Mouse (Mus musculus) Patski (cell line): ENCODE results near the gene Lrmda. TPM values are rescaled to one million over a fixed set of nuclear protein-coding genes. Genes with fewer than 3 reads are reported as not detected.

Experiments used
- ATAC-seq: fragments of 100-300 bp; one replicate; pipeline ENCODE4 v1.8.0; 2021
- CTCF ChIA-PET: fragments of 350-600 bp; sonication (Branson Sonifier 250); formaldehyde crosslinking; loops from one replicate; lab custom pipeline; 2022; ENCODE audit warnings: inconsistent platforms; lab: Charles Lee
- POLR2A ChIA-PET: fragments of 350-600 bp; sonication (Branson Sonifier 250); formaldehyde crosslinking; loops from one replicate; lab custom pipeline; 2022; ENCODE audit warnings: antibody characterized with exemption, inconsistent platforms; lab: Charles Lee
- DNase-seq: peaks from one replicate; pipeline ENCODE4 v3.0.0-alpha.2; 2011; ENCODE audit warnings: low read depth, low spot score
- H3K27me3 ChIP-seq: fragments of 371-371 bp; one replicate; pipeline ENCODE4 v1.5.1; 2021
- CTCF ChIP-seq: fragments of 100-300 bp; IDR thresholded peaks from one replicate; pipeline ENCODE4 v1.5.1; 2021
- in situ Hi-C: fragments of 300-500 bp; cut with MboI; formaldehyde crosslinking; loops from 3 replicates; pipeline ENCODE4 v1.11.1; 2018; ENCODE audit warnings: low pct_unique_long_range_greater_than_20kb, mixed read lengths
- polyA plus RNA-seq: library from polyadenylated mRNA; unstranded; gene quantifications from one replicate; pipeline ENCODE4 v1.2.3, GENCODE M21; 2021

Lrmda gene
- polyA plus RNA-seq, 1 experiment from 2014 or later = 0.26 TPM

DNA sequence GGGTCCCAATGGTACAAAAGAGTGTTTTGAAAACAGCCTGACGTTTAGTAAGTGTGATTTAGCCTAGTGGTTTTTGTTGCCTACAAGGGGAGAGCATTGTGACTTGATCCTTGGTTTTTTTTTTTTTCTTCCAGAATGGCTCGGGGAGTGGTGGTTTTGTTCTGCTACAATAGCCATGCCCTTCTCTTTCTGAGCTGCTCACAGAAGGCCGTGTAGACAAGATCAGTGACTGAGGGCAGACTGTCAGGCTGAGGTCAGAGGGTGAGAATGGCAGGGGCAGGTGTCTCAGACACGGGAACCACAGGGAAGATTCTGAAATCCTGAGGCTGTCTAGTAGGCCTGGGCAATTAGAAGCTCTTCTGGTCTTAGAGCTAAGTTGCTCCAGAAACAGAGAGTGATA is 323.8 kb downstream of the Lrmda start:
- in situ Hi-C loops = no loop called here
- ATAC-seq (no peak), DNase-seq (no peak)
- POLR2A ChIA-PET = interaction anchor here (0.5 kb wide), 1 partner anchor 131 kb away, joined by 3 read pairs; no protein-coding TSS in a partner anchor
- CTCF ChIA-PET = interaction anchor here (0.8 to 1.2 kb wide), 2 partner anchors 12 to 15 kb away, joined by 3 read pairs; no protein-coding TSS in a partner anchor
- peaks cover 14% of the 10 kb centered on the region for H3K27me3 ChIP-seq
- TF ChIP-seq CTCF = no peak

DNA sequence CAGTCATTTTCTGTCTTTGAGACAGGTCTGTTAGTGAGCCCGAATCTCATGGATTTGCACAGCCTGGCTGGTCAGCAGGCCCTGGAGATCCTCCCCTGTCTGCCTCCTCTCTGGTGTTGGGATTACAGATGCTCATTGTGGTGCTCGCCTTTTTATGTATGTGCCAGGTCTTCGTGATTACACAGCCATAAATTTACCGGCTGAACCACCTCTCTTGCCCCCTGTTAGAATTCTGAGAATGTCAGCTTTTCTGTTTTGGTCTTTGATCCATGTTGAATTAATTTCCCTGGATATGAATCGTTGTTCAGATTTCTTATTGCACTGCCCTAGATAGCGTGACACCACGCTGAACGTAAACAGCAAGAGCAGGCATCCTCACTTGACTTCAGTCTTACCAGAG is 325.7 kb downstream of the Lrmda start:
- ChIA-PET POLR2A (no interaction called here), CTCF (no interaction called here)
- no peak for DNase-seq
- TF ChIP-seq CTCF = no peak
- peaks cover 14% of the 10 kb centered on the region for H3K27me3 ChIP-seq
- in situ Hi-C loops = no loop called here
- ATAC-seq = no peak

DNA sequence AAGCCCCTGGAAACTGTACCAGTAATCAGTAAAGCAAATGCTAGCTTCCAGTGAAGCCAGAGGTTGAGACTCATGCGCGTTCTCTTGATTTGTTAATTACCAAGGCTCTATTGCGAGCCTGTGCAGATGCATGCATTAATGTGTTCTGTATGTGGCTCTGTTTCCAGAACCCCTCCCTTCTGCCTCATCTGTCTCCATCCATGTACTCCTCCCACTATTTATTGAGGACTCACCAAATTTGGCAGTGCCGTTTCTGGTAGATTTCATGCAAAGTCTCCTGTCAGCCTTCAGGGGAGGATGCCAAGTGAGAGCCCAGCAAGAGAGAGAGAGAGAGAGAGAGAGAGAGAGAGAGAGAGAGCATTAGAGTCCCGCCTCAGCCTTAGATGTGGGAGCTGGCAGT is 334.1 kb downstream of the Lrmda start:
- DNase-seq (no peak), ATAC-seq (no peak)
- TF ChIP-seq CTCF = no peak
- ChIA-PET CTCF (no interaction called here), POLR2A (no interaction called here)
- in situ Hi-C loops = no loop called here
- no peaks in the 10 kb centered on the region for H3K27me3 ChIP-seq

DNA sequence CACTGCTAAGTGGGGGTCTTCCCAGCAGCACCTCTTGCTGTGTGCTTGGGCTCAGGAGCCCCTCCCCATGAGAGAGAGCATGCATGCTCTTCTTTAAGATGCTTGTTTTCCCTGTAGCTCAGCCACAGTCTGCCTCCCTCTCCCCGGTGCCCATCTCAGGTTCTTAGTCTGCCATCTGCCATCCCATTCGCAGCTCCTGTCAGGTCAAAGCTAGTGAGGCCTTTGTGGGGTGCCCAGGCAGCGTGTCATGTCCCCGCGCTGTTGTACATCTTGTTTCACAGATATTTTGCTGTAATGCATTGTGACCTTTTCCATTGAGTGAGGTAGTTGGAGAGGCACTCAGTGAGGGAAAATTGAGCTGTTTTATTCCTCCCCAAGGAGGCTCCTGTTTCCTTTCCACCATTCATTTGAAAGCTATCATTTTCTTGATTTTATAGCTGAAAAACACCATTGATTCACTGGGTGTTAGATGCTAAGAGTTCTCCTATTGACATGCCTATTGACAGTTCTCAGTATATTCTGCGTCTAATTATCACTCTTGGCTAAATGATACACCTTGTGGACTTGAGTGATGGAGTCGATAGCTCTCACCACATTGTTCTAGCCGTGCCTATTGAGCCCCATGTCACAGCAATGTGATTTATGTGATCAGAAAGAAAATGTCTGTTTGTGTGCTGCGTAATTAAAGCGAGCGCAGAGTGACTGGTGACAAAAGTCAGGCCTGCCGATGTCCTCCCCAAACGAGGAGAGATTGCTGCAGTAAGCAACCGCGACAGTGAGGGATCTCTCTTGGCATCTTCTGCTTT is 335.5 kb downstream of the Lrmda start:
- no peaks in the 10 kb centered on the region for H3K27me3 ChIP-seq
- TF ChIP-seq CTCF = no peak
- POLR2A ChIA-PET = no interaction called here
- in situ Hi-C loops = no loop called here
- CTCF ChIA-PET = interaction anchor here (0.9 kb wide), 1 partner anchor 12 kb away, joined by 3 read pairs; no protein-coding TSS in a partner anchor
- no peak for ATAC-seq
- no peak for DNase-seq

DNA sequence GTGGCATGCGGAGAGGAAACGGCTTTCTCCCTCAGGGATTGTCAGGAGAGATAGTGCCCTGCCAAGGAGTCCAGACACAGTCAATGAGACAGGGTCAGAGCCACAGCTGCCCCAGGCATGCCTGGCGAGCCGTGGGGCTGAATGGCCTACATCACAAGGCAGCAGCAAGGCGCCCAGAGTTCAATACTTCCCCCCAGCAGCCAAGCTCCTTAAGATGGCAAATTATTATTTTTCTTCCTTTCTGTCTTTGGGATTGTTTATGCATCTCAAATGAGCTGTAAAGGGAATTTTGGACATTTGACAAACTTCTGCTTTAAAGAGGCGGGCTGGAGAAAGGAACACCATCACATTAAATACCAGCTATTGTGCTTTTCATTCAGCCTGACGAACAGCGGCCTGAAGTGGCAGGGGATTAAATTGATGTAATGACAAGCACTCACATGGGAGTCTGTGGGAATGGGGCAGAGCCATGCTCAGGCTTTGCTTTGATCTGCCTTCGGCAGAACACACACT is 338.5 kb downstream of the Lrmda start:
- no peak for TF ChIP-seq CTCF
- no peak for ATAC-seq
- ChIA-PET CTCF (interaction anchor here (1.2 to 1.8 kb wide), 2 partner anchors 14 to 17 kb away, joined by 3 to 4 read pairs; no protein-coding TSS in a partner anchor), POLR2A (no interaction called here)
- no peak for DNase-seq
- in situ Hi-C loops = no loop called here
- no peaks in the 10 kb centered on the region for H3K27me3 ChIP-seq

DNA sequence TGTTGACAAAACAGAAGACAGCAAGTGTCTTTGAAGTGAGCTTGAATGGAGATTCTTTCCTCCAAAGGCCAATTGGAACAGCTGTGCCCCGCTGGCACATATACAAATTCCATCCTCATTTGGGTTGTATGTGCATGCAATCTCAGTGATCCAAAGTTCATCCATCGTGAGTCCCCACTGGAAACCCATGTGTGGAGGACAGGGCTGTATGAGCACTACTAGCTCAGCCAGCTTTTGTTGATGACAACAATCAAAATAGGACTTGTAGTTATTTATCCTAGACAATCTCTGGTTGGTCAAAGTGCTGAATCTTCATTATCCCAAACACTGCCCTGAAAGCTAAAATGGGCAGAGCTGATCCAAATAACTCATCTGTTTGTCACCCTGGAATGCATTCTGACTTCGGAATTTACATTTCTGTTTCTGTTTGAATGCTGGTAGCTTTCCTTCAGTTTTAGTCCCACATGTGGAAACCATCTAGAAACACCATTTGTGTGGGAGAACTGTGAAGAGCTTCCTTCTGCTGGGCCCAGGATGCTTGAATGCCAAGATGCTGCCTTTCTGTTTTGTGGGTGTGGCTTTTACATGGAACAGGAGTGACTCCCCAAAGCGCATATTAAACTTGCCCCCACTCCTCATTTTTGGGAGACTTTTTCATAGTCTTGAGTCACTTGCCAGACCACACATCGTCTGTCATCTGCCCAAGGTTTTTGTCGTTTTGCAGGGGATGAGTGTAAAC is 344.7 kb downstream of the Lrmda start:
- no peak for DNase-seq
- H3K27me3 ChIP-seq = no peaks in the 10 kb centered on the region
- in situ Hi-C loops = no loop called here
- ATAC-seq = no peak
- ChIA-PET POLR2A (no interaction called here), CTCF (interaction anchor here (1.3 kb wide), 1 partner anchor 10 kb away, joined by 4 read pairs; no protein-coding TSS in a partner anchor)
- TF ChIP-seq CTCF = no peak

DNA sequence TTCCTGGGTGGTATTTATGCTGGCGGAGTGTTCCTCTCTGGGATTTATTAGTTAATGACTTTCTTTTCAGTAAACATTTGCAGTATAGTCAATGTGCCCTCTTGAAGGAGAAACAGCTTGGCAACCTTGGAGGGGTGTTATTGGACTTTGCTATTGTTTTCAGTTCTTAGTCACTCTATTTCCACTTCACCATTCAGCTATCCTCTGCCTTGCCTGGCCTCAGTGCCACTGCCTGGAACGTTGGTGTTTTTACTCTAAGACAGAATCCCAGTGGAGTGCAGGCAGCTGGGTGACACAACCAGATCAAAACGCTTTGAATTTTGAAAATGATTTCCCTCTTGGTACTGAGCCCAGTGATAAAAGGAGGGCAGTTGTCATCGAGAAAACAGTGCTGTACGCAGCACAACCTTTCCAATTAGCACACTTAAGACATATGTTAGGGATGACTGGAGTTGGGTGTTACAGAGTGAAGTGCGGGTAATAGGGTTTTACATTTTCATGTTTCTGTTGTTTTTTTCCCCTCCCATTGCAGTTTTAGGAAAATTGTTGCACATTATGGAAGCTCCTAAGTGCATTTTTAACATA is 345.4 kb downstream of the Lrmda start:
- in situ Hi-C loops = no loop called here
- ChIA-PET POLR2A (no interaction called here), CTCF (interaction anchor here (0.6 to 1.3 kb wide), 2 partner anchors 10 to 56 kb away, joined by 3 to 4 read pairs; no protein-coding TSS in a partner anchor)
- TF ChIP-seq CTCF = no peak
- ATAC-seq = no peak
- H3K27me3 ChIP-seq = no peaks in the 10 kb centered on the region
- DNase-seq = no peak

DNA sequence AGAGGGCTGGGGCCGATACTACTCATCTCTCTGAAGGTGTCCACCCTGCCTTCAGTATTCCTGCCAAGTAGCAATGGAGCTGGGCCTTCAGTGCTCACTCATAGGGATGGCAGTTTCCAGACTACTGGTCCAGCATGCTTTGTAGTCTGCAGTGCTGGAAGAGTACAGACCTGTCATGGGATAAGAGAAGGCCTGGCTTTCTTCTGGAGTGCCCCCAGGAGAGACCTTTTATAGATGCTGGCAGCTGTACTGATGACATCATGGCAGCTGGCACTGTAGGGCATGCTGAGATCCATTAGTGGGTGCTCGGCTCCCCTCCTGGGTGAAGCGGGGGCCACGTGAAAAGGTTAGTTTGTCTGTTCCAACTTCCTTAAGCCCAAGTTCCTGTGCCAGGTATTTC is 348.1 kb downstream of the Lrmda start:
- in situ Hi-C loops = no loop called here
- no peak for DNase-seq
- TF ChIP-seq CTCF = no peak
- ChIA-PET POLR2A (no interaction called here), CTCF (no interaction called here)
- ATAC-seq = no peak
- no peaks in the 10 kb centered on the region for H3K27me3 ChIP-seq

DNA sequence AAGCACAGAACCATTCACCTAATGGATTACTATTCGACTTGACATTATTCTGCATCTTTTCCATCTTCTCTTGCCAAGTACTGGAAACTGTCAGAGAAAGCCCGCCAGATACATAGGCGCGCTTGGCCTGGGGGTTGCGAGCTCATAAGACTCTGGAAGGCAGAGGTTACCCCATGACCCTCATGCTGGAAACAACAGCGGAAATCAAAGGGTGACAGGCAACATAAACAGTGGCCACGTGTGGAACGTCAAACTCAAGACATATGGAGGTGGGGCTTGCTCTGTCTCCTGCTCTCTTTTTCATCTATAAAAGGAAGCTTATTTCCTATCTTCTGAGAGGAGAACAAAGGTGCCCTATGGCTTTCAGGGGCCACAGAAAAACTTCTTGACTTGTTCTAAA is 351.6 kb downstream of the Lrmda start:
- TF ChIP-seq CTCF = no peak
- H3K27me3 ChIP-seq = no peaks in the 10 kb centered on the region
- ChIA-PET CTCF (no interaction called here), POLR2A (no interaction called here)
- ATAC-seq = no peak
- in situ Hi-C loops = no loop called here
- no peak for DNase-seq

DNA sequence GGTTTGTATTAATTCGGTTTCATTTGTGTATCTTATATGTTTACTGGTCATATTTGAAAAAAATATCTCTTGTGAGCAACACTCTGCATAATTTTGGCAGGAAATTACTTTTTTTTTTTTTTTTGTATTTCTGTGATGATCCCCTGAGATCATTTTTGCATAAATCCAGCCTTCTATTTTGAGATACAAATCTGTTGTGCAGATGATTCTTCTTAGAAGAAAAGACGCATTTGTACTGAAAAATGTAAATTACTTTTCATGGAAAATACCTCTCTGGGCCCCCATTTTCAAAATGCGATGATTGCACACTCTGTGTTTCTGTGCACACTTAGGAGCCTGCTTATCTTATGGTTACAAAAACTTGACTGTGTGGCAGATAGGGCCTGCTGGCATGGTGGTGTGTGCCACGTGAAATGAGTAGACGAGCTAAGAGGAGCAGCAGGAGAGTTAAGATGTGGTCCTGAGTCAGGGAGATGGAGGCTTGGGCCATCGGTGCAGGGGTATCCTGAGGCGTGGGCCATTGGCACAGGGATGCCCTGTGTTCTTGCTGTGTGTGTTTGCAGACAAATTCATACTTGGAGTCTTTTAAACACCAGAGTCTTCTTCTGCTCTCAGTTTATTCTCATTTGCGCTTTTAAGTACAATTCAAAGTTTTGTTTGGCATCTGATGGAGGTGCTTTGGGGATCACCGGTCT is 353.3 kb downstream of the Lrmda start:
- DNase-seq (no peak), ATAC-seq (no peak)
- TF ChIP-seq CTCF = no peak
- POLR2A ChIA-PET = no interaction called here
- CTCF ChIA-PET = no interaction called here
- no peaks in the 10 kb centered on the region for H3K27me3 ChIP-seq
- in situ Hi-C loops = no loop called here
